Mouse (Mus musculus): Measurements from ENCODE around the gene Gstt2. TPM values are rescaled to one million over a fixed set of nuclear protein-coding genes. Genes with fewer than 3 reads are reported as not detected.
"Not testable (repeated sequence)": the region's sequence is repeated elsewhere in the genome, so short reads cannot be mapped to it uniquely, and the experiment has no call there.

The Gstt2 gene
- total and polyA plus RNA-seq, 3 experiments, result 12.2 to 68.9 (median 49.2) TPM

DNA sequence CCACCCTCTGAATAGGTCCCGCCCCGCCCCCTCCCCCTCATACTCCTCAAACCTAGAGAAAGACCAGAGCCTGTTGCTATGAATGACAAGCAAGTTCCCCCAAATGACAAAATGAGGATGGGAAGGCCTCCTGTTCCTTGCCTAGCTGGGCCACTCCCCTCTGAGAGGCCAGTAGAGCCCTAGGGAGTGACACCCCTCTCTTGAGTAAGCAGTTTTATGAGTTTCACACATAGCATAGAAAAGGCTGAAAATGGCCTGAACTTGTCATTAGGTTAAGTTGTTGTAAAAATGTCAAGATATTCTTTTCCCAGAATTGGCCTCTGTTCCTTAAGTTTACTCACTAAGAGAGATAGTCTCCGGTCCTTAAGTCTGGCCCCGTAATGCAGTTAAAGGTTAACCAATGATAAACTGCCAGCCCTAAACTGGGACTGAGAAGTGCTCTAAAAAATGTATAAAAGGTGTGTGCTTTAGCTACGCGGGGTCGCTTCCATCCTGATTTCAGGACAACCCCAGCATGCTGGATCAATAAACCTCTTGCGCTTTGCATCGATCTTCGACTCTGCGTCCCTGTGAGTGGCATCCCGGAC is 15.4 kb upstream of the Gstt2 start:
- DNase-seq (ENCODE audit: low spot score) (no peak), ATAC-seq (ENCODE audit: extremely low read depth, insufficient number of reproducible peaks, low FRiP score, poor library complexity, severe bottlenecking) (no peak)
- peaks cover 17% of the 10 kb centered on the region for H3K27me3 ChIP-seq (ENCODE audit: insufficient read depth, low read length)
- H3K36me3 ChIP-seq (replicated peaks), result peaks cover 28% of the 10 kb centered on the region
- H3K9me3 ChIP-seq (replicated peaks), result no peaks in the 10 kb centered on the region
- no peak for TF ChIP-seq GATA2 (IDR thresholded peaks at IDR 0.05; ENCODE audit: borderline replicate concordance, low read depth, low read length)
- no peak for TF ChIP-seq CTCF (IDR thresholded peaks at IDR 0.05; ENCODE audit: low read depth, low read length)
- no peak for TF ChIP-seq GATA1 (IDR thresholded peaks at IDR 0.05; ENCODE audit: borderline replicate concordance, low read length)
- no peak for TF ChIP-seq TAL1 (conservative IDR thresholded peaks at IDR 0.05; ENCODE audit: low read depth, low read length)
- TF ChIP-seq POLR2AphosphoS5 (IDR thresholded peaks at IDR 0.05; ENCODE audit: insufficient replicate concordance, low read depth, low read length), result no peak
- H3K4me3 ChIP-seq (ENCODE audit: low read depth, low read length), result no peak overlapping the region
- peaks cover 26% of the 10 kb centered on the region for H3K4me1 ChIP-seq (ENCODE audit: insufficient read depth, low read depth, low read length)

DNA sequence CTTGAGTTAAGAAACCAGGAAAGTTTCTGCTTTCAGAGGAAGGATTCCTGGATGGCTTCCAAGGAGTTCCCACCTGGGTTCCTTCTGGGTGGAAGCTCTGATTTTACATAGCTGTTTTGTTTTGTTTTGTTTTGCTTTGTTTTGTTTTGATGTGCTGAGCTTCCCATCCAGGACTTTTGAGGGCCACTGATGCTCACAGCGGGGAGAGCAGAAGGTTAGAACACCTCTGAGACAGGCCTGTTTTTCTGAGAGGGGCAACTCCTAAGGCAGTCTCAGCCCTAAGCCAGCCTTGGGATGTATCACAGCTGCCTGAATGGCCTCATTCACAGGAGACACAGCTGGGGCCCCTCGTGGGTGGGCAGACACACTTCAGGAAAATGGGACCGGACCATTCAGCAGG is 14.5 kb upstream of the Gstt2 start:
- no peak for ATAC-seq (ENCODE audit: extremely low read depth, insufficient number of reproducible peaks, low FRiP score, poor library complexity, severe bottlenecking)
- Histone ChIP-seq H3K9me3 (replicated peaks) (no peaks in the 10 kb centered on the region), H3K4me3 (ENCODE audit: low read depth, low read length) (no peak overlapping the region), H3K4me1 (ENCODE audit: insufficient read depth, low read depth, low read length) (peaks cover 18% of the 10 kb centered on the region), H3K36me3 (replicated peaks) (peaks cover 18% of the 10 kb centered on the region), H3K27me3 (ENCODE audit: insufficient read depth, low read length) (peaks cover 17% of the 10 kb centered on the region)
- DNase-seq (ENCODE audit: low spot score), result no peak
- TF ChIP-seq TAL1 (conservative IDR thresholded peaks at IDR 0.05; ENCODE audit: low read depth, low read length), result no peak
- no peak for TF ChIP-seq CTCF (IDR thresholded peaks at IDR 0.05; ENCODE audit: low read depth, low read length)
- TF ChIP-seq POLR2AphosphoS5 (IDR thresholded peaks at IDR 0.05; ENCODE audit: insufficient replicate concordance, low read depth, low read length), result no peak
- TF ChIP-seq GATA2 (IDR thresholded peaks at IDR 0.05; ENCODE audit: borderline replicate concordance, low read depth, low read length), result no peak
- TF ChIP-seq GATA1 (IDR thresholded peaks at IDR 0.05; ENCODE audit: borderline replicate concordance, low read length), result no peak

DNA sequence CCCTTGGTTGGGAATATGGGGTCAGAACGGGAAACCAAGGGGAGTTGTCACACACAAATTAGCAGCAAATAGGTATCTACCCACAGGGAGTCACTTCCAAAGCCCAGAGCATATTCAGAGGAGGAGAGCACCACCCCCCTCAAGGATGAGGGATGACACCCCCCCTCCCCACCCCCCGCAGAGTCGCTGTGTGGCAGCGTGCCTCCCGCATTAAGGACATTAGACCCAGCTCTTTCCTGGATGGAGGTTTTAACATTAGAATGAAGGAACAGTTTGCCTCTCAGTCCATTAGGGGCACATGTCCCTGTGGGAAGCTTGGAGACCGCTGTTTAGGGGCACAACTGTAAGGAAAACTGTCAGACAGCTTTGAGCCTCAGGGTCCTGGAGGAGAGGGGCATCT is 13.9 kb upstream of the Gstt2 start:
- peaks cover 12% of the 10 kb centered on the region for H3K36me3 ChIP-seq (replicated peaks)
- no peaks in the 10 kb centered on the region for H3K9me3 ChIP-seq (replicated peaks)
- peaks cover 14% of the 10 kb centered on the region for H3K4me1 ChIP-seq (ENCODE audit: insufficient read depth, low read depth, low read length)
- H3K27me3 ChIP-seq (ENCODE audit: insufficient read depth, low read length), result peaks cover 21% of the 10 kb centered on the region
- no peak overlapping the region for H3K4me3 ChIP-seq (ENCODE audit: low read depth, low read length)
- DNase-seq (ENCODE audit: low spot score), result no peak
- no peak for ATAC-seq (ENCODE audit: extremely low read depth, insufficient number of reproducible peaks, low FRiP score, poor library complexity, severe bottlenecking)
- TF ChIP-seq POLR2AphosphoS5 (IDR thresholded peaks at IDR 0.05; ENCODE audit: insufficient replicate concordance, low read depth, low read length), result no peak

DNA sequence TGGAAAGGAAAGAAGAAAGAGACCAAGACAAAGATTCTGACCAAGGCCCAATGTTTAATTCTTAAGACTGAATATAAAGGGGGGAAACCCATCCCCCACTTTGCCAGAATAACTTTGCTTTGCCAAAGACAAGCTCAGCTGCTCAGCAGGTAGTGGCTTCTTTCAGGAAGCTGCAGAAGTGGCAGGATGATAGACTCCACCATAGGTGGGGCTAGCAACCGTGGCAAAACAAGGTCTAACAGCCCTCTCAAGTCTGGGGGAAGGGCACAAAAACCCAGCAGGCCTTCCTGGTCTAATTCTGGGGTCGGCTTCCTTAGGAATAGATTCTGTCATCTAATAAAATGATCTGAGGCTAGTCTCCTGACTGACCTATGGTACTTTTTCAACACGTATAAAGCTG is 11.2 kb upstream of the Gstt2 start:
- Histone ChIP-seq H3K4me1 (ENCODE audit: insufficient read depth, low read depth, low read length) (peaks cover 12% of the 10 kb centered on the region; the same call in 1 of the 2 replicates), H3K9me3 (replicated peaks) (no peaks in the 10 kb centered on the region), H3K4me3 (ENCODE audit: low read depth, low read length) (no peak overlapping the region), H3K36me3 (replicated peaks) (no peaks in the 10 kb centered on the region), H3K27me3 (ENCODE audit: insufficient read depth, low read length) (peaks cover 28% of the 10 kb centered on the region)
- DNase-seq (ENCODE audit: low spot score) (no peak), ATAC-seq (ENCODE audit: extremely low read depth, insufficient number of reproducible peaks, low FRiP score, poor library complexity, severe bottlenecking) (no peak)
- TF ChIP-seq TAL1 (conservative IDR thresholded peaks at IDR 0.05; ENCODE audit: low read depth, low read length) (no peak), GATA1 (IDR thresholded peaks at IDR 0.05; ENCODE audit: borderline replicate concordance, low read length) (no peak), POLR2AphosphoS5 (IDR thresholded peaks at IDR 0.05; ENCODE audit: insufficient replicate concordance, low read depth, low read length) (no peak), GATA2 (IDR thresholded peaks at IDR 0.05; ENCODE audit: borderline replicate concordance, low read depth, low read length) (no peak), CTCF (IDR thresholded peaks at IDR 0.05; ENCODE audit: low read depth, low read length) (no peak)

DNA sequence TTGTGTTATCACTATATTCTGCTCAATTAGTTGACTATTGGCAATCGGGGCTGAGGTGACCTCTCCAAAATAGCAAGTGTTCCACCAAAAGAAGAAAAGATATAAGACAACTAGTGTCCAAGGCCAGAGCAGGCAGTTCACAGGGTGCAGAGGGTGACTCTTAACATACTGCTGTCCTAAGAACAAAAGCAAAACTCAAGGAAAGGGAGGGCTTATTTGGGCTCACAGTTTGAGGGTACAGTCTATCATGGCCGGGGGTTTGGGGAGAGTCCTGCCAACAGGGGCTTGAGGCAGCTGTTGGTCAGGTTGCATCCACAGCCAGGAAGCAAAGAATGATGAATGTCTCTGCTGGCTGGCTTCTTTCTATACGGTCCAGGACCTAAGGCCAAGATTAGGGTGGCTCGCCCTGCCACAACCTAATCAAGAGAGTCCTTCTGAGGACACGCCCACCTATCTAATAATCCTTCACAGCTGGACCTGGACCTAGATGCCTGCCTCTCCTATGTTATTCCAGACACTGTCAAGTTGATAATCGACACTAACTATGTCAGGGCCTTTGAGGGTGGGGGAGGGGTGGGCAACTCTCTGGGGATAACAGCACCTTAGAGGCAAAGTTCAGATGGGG is 8.2 kb upstream of the Gstt2 start:
- ATAC-seq (ENCODE audit: extremely low read depth, insufficient number of reproducible peaks, low FRiP score, poor library complexity, severe bottlenecking) (no peak), DNase-seq (ENCODE audit: low spot score) (no peak)
- Histone ChIP-seq H3K4me3 (ENCODE audit: low read depth, low read length) (no peak overlapping the region), H3K9me3 (replicated peaks) (no peaks in the 10 kb centered on the region), H3K27me3 (ENCODE audit: insufficient read depth, low read length) (peaks cover 28% of the 10 kb centered on the region), H3K4me1 (ENCODE audit: insufficient read depth, low read depth, low read length) (peaks cover 6% of the 10 kb centered on the region; the same call in 1 of the 2 replicates), H3K36me3 (replicated peaks) (no peaks in the 10 kb centered on the region)
- TF ChIP-seq CTCF (IDR thresholded peaks at IDR 0.05; ENCODE audit: low read depth, low read length) (no peak), GATA1 (IDR thresholded peaks at IDR 0.05; ENCODE audit: borderline replicate concordance, low read length) (no peak), GATA2 (IDR thresholded peaks at IDR 0.05; ENCODE audit: borderline replicate concordance, low read depth, low read length) (no peak), TAL1 (conservative IDR thresholded peaks at IDR 0.05; ENCODE audit: low read depth, low read length) (no peak), POLR2AphosphoS5 (IDR thresholded peaks at IDR 0.05; ENCODE audit: insufficient replicate concordance, low read depth, low read length) (no peak)

DNA sequence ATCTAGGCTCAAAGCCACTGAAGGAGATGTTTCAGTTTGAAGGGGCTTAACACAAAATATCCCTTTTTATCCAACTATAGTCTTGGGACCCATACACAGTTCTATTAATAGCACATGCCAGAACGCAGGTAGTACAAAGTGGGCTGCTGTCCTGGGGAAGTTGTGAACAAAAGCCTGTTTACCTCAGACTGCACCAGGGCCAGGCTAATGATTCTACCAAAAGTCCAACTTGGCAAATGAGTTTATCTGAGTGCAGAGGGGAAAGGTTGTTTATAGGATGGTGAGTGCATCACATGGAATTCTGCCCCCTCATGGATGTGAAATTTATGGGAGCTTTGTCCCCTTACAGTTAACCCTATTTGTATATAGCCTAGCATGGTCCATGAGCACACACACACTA is 7.6 kb upstream of the Gstt2 start:
- Histone ChIP-seq H3K4me1 (ENCODE audit: insufficient read depth, low read depth, low read length) (peaks cover 6% of the 10 kb centered on the region; the same call in 1 of the 2 replicates), H3K27me3 (ENCODE audit: insufficient read depth, low read length) (peaks cover 28% of the 10 kb centered on the region), H3K4me3 (ENCODE audit: low read depth, low read length) (no peak overlapping the region), H3K36me3 (replicated peaks) (no peaks in the 10 kb centered on the region), H3K9me3 (replicated peaks) (no peaks in the 10 kb centered on the region)
- ATAC-seq (ENCODE audit: extremely low read depth, insufficient number of reproducible peaks, low FRiP score, poor library complexity, severe bottlenecking) (no peak), DNase-seq (ENCODE audit: low spot score) (no peak)
- TF ChIP-seq GATA1 (IDR thresholded peaks at IDR 0.05; ENCODE audit: borderline replicate concordance, low read length) (no peak), GATA2 (IDR thresholded peaks at IDR 0.05; ENCODE audit: borderline replicate concordance, low read depth, low read length) (no peak), POLR2AphosphoS5 (IDR thresholded peaks at IDR 0.05; ENCODE audit: insufficient replicate concordance, low read depth, low read length) (no peak), TAL1 (conservative IDR thresholded peaks at IDR 0.05; ENCODE audit: low read depth, low read length) (no peak), CTCF (IDR thresholded peaks at IDR 0.05; ENCODE audit: low read depth, low read length) (no peak)

DNA sequence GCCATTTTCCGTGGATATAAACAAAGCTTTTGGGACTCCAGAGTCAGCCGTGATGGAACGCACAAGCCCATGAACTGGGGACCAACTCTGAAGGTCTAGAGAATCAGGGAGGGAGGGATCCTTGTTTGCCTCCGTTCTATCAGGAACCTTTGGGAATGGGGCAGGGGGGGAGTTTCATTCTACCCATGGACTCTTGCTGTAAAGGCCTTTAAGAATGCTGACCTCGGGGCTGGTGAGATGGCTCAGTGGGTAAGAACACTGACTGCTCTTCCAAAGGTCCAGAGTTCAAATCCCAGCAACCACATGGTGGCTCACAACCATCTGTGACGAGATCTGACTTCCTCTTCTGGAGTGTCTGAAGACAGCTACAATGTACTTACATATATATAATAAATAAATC is 6.7 kb upstream of the Gstt2 start:
- H3K27me3 ChIP-seq (ENCODE audit: insufficient read depth, low read length), result peaks cover 32% of the 10 kb centered on the region
- H3K36me3 ChIP-seq (replicated peaks); H3K9me3 ChIP-seq (replicated peaks); ATAC-seq (ENCODE audit: extremely low read depth, insufficient number of reproducible peaks, low FRiP score, poor library complexity, severe bottlenecking); H3K4me1 ChIP-seq (ENCODE audit: insufficient read depth, low read depth, low read length); DNase-seq (ENCODE audit: low spot score); H3K4me3 ChIP-seq (ENCODE audit: low read depth, low read length): not testable (repeated sequence)
